Comparison of ENCODE assay signal across 8 mouse cellular contexts in genomic region chr10:81605666-81605973, GRCm38 (mm10). TPM values are rescaled to one million over a fixed set of nuclear protein-coding genes. Genes with fewer than 3 reads are reported as not detected.
A peak's percentile ranks its signal among the peaks of the same experiment; 100 is the strongest.
DNase-seq lines count a peak whose midpoint lies in the region; ATAC-seq and TF ChIP-seq lines count a peak whose summit lies in the region.

No protein-coding gene starts in this region.

- TF ChIP-seq RAD21 in MEL (IDR thresholded peaks at IDR 0.05; ENCODE audit: low read depth, low read length) = no peak

- H3K9me3 ChIP-seq in heart, postnatal 0 days (replicated peaks; ENCODE audit: control insufficient read depth, low read length) = no peaks in the 10 kb centered on the region
- H3K9me3 ChIP-seq in MEL (replicated peaks; ENCODE audit: insufficient read depth, low read length) = no peaks in the 10 kb centered on the region
- H3K9me3 ChIP-seq in forebrain, postnatal 0 days (ENCODE audit: low read length) = no peaks in the 10 kb centered on the region
- no peaks in the 10 kb centered on the region for H3K9me3 ChIP-seq in midbrain, embryonic 10.5 days (replicated peaks)

- H3K36me3 ChIP-seq in heart, postnatal 0 days (replicated peaks; ENCODE audit: control insufficient read depth, insufficient read depth, low read length) = no peaks in the 10 kb centered on the region
- H3K36me3 ChIP-seq in MEL (ENCODE audit: control insufficient read depth in 1 of 2, insufficient read depth in 2 of 2, low read length in 2 of 2) = peaks cover 0 to 18% of the 10 kb centered on the region in 2 experiments; a peak in 2 of 4 replicates
- H3K36me3 ChIP-seq in forebrain, postnatal 0 days (ENCODE audit: insufficient read depth) = no peaks in the 10 kb centered on the region
- peaks cover 16% of the 10 kb centered on the region for H3K36me3 ChIP-seq in midbrain, embryonic 10.5 days

- no peak for TF ChIP-seq EP300 in heart, postnatal 0 days (IDR thresholded peaks at IDR 0.05; ENCODE audit: low read depth)
- no peak for TF ChIP-seq EP300 in MEL (IDR thresholded peaks at IDR 0.05; ENCODE audit: low read depth in 1 of 2, low read length in 2 of 2)

- no peak for TF ChIP-seq CTCF in heart, postnatal 0 days (IDR thresholded peaks at IDR 0.05; ENCODE audit: low read depth)
- TF ChIP-seq CTCF in MEL (IDR thresholded peaks at IDR 0.05 in 2 of 3, conservative IDR thresholded peaks at IDR 0.05 in 1 of 3; ENCODE audit: control insufficient read depth in 1 of 3, insufficient read depth in 1 of 3, low read depth in 2 of 3, low read length in 3 of 3, poor library complexity in 1 of 3, severe bottlenecking in 1 of 3) = no peak
- no peak for TF ChIP-seq CTCF in forebrain, postnatal 0 days (IDR thresholded peaks at IDR 0.05; ENCODE audit: low read depth)

- no peak for TF ChIP-seq POLR2A in MEL (IDR thresholded peaks at IDR 0.05; ENCODE audit: control insufficient read depth in 1 of 2, insufficient read depth in 1 of 2, low read depth in 1 of 2, low read length in 2 of 2, poor library complexity in 1 of 2)

- H3K27ac ChIP-seq in heart, postnatal 0 days (ENCODE audit: low read depth) = peak overlapping the region; percentile 84
- H3K27ac ChIP-seq in MEL (ENCODE audit: control insufficient read depth, low read depth, low read length) = peak overlapping the region; percentile 91
- peak overlapping the region; percentile 90 for H3K27ac ChIP-seq in forebrain, postnatal 0 days (ENCODE audit: low read depth, low read length)
- peak overlapping the region; percentile 82 for H3K27ac ChIP-seq in midbrain, embryonic 10.5 days (replicated peaks)

- ATAC-seq in heart, postnatal 0 days (ENCODE audit: insufficient read depth, low read depth) = no peak
- ATAC-seq in forebrain, postnatal 0 days = no peak
- ATAC-seq in megakaryocyte progenitor cell, adult 5-6 weeks (replicated peaks; ENCODE audit: poor library complexity) = no peak

- H3K9ac ChIP-seq in heart, postnatal 0 days (replicated peaks; ENCODE audit: low read depth, low read length) = no peak overlapping the region
- peak overlapping the region; percentile 76 for H3K9ac ChIP-seq in MEL (ENCODE audit: control insufficient read depth, low read depth, low read length, poor library complexity, severe bottlenecking)
- peak overlapping the region; percentile 54 for H3K9ac ChIP-seq in forebrain, postnatal 0 days

- no peaks in the 10 kb centered on the region; the same call in 1 of the 2 replicates for H3K79me2 ChIP-seq in MEL (ENCODE audit: control insufficient read depth, insufficient read depth, low read length, poor library complexity)

- WGBS in heart, postnatal 0 days = 2% methylated on average over 14 of the region's 14 CpGs
- 2% methylated on average over 14 of the region's 14 CpGs for WGBS in forebrain, postnatal 0 days
- WGBS in midbrain, embryonic 10.5 days = 7% methylated on average over 14 of the region's 14 CpGs

- H3K27me3 ChIP-seq in heart, postnatal 0 days (ENCODE audit: control insufficient read depth, insufficient read depth, low read length) = no peaks in the 10 kb centered on the region
- H3K27me3 ChIP-seq in MEL (ENCODE audit: control insufficient read depth in 1 of 2, insufficient read depth in 2 of 2, low read length in 2 of 2) = no peaks in the 10 kb centered on the region
- no peaks in the 10 kb centered on the region for H3K27me3 ChIP-seq in forebrain, postnatal 0 days (ENCODE audit: insufficient read depth, low read length)
- H3K27me3 ChIP-seq in midbrain, embryonic 10.5 days (ENCODE audit: low read depth, poor library complexity, severe bottlenecking) = peaks cover 21% of the 10 kb centered on the region

- DNase-seq in heart, postnatal 0 days (ENCODE audit: low spot score) = no peak
- DNase-seq in heart, postnatal 4 days = no peak
- DNase-seq in MEL (ENCODE audit: low read depth, low spot score) = no peak
- no peak for DNase-seq in forebrain, postnatal 0 days
- no peak for DNase-seq in midbrain, embryonic 10.5 days (ENCODE audit: low spot score)
- no peak for DNase-seq in adrenal gland, adult 18-20 months (ENCODE audit: low spot score in 2 of 2)
- DNase-seq in kidney, postnatal 4 days = no peak

- H3K4me1 ChIP-seq in heart, postnatal 0 days (ENCODE audit: control insufficient read depth, insufficient read depth) = peaks cover 12% of the 10 kb centered on the region
- H3K4me1 ChIP-seq in MEL (ENCODE audit: control insufficient read depth in 1 of 2, insufficient read depth in 2 of 2, low read length in 2 of 2) = peaks cover 7 to 20% of the 10 kb centered on the region in 2 experiments; a peak in 3 of 4 replicates
- H3K4me1 ChIP-seq in forebrain, postnatal 0 days (ENCODE audit: insufficient read depth) = peaks cover 11% of the 10 kb centered on the region
- peaks cover 44% of the 10 kb centered on the region for H3K4me1 ChIP-seq in midbrain, embryonic 10.5 days

- peak overlapping the region; percentile 78 for H3K4me2 ChIP-seq in heart, postnatal 0 days (ENCODE audit: low read depth, low read length)
- peak overlapping the region; percentile 72 for H3K4me2 ChIP-seq in forebrain, postnatal 0 days (ENCODE audit: low read depth)

- peak overlapping the region; percentile 37 for H3K4me3 ChIP-seq in heart, postnatal 0 days (ENCODE audit: low read depth, low read length)
- H3K4me3 ChIP-seq in MEL (ENCODE audit: control insufficient read depth in 1 of 2, insufficient read depth in 1 of 2, low read depth in 2 of 2, low read length in 2 of 2) = peak overlapping the region; percentile 67 to 79
- H3K4me3 ChIP-seq in forebrain, postnatal 0 days (ENCODE audit: low read depth, low read length) = peak overlapping the region; percentile 66
- peak overlapping the region; percentile 70 for H3K4me3 ChIP-seq in midbrain, embryonic 10.5 days

RNA-seq across cellular contexts. Expression of gene BC025920, which starts 0.5 kb away (rescaled TPM):
- total RNA-seq in heart, postnatal 0 days (2014; rRNA removed; ENCODE audit: low replicate concordance) = 1.7 and 2.7 TPM in 2 replicates
- 0.38 and 0.44 TPM in 2 replicates for polyA plus RNA-seq in heart, postnatal 0 days (2015; fragmentation: Nextera tagmentation; extraction: Ambion mirVana)
- 1 to 10 TPM; 1.2 to 1.3 TPM for total RNA-seq in heart, postnatal 4 days (2021)
- total RNA-seq in MEL (2012; rRNA removed) = 0.98 and 1.1 TPM in 2 replicates
- 1 to 10 TPM in 1 of 2 experiments, not detected in 1; 1.7 TPM for polyA plus RNA-seq in MEL (2012; ENCODE audit: insufficient read depth in 1 of 2, insufficient read length in 2 of 2, low read depth in 1 of 2, low replicate concordance in 2 of 2, missing spikeins in 1 of 2)
- total RNA-seq in forebrain, postnatal 0 days (2014; rRNA removed) = 3.8 and 4.7 TPM in 2 replicates
- 1.4 TPM in 2 replicates for polyA plus RNA-seq in forebrain, postnatal 0 days (2015; fragmentation: Nextera tagmentation; extraction: Ambion mirVana)
- 1.4 and 2.0 TPM in 2 replicates for polyA plus RNA-seq in midbrain, embryonic 10.5 days (2016; fragmentation: Nextera tagmentation; extraction: Ambion mirVana)
- 1 to 10 TPM; 1.2 to 1.7 TPM for total RNA-seq in adrenal gland, adult 18-20 months (2021)
- total RNA-seq in megakaryocyte progenitor cell, adult 5-6 weeks (2015) = 1.2 and 3.1 TPM in 2 replicates
- 1.2 and 2.2 TPM in 2 replicates for total RNA-seq in megakaryocyte progenitor cell, adult 5-6 weeks (2017)

RNA-seq across cellular contexts. Expression of gene Tle6, which starts 4.7 kb away (rescaled TPM):
- 18.6 and 41.4 TPM in 2 replicates for total RNA-seq in heart, postnatal 0 days (2014; rRNA removed; ENCODE audit: low replicate concordance)
- polyA plus RNA-seq in heart, postnatal 0 days (2015; fragmentation: Nextera tagmentation; extraction: Ambion mirVana) = 19.3 and 23.1 TPM in 2 replicates
- 10 to 100 TPM in 1 of 2 experiments, 1 to 10 TPM in 1; 7.2 to 10.6 TPM for total RNA-seq in heart, postnatal 4 days (2021)
- total RNA-seq in MEL (2012; rRNA removed) = 16.9 and 17.3 TPM in 2 replicates
- polyA plus RNA-seq in MEL (2012; ENCODE audit: insufficient read depth in 1 of 2, insufficient read length in 2 of 2, low read depth in 1 of 2, low replicate concordance in 2 of 2, missing spikeins in 1 of 2) = 10 to 100 TPM in 1 of 2 experiments, not detected in 1; 31.9 TPM
- 8.7 and 14.1 TPM in 2 replicates for total RNA-seq in forebrain, postnatal 0 days (2014; rRNA removed)
- 4.2 and 5.1 TPM in 2 replicates for polyA plus RNA-seq in forebrain, postnatal 0 days (2015; fragmentation: Nextera tagmentation; extraction: Ambion mirVana)
- polyA plus RNA-seq in midbrain, embryonic 10.5 days (2016; fragmentation: Nextera tagmentation; extraction: Ambion mirVana) = 6.0 and 8.8 TPM in 2 replicates
- 10 to 100 TPM; 21.4 to 37.3 TPM for total RNA-seq in adrenal gland, adult 18-20 months (2021)
- total RNA-seq in megakaryocyte progenitor cell, adult 5-6 weeks (2015) = 15.4 and 18.4 TPM in 2 replicates
- 3.5 and 13.3 TPM in 2 replicates for total RNA-seq in megakaryocyte progenitor cell, adult 5-6 weeks (2017)

RNA-seq across cellular contexts. Expression of gene Sirt6, which starts 22.0 kb away (rescaled TPM):
- 10.9 and 24.7 TPM in 2 replicates for total RNA-seq in heart, postnatal 0 days (2014; rRNA removed; ENCODE audit: low replicate concordance)
- polyA plus RNA-seq in heart, postnatal 0 days (2015; fragmentation: Nextera tagmentation; extraction: Ambion mirVana) = 16.2 and 16.6 TPM in 2 replicates
- total RNA-seq in heart, postnatal 4 days (2021) = 10 to 100 TPM; 16.8 to 17.0 TPM
- total RNA-seq in MEL (2012; rRNA removed) = 8.2 and 10.5 TPM in 2 replicates
- polyA plus RNA-seq in MEL (2012; ENCODE audit: insufficient read depth in 1 of 2, insufficient read length in 2 of 2, low read depth in 1 of 2, low replicate concordance in 2 of 2, missing spikeins in 1 of 2) = 10 to 100 TPM in 1 of 2 experiments, not detected in 1; 38.2 TPM
- 18.0 and 25.2 TPM in 2 replicates for total RNA-seq in forebrain, postnatal 0 days (2014; rRNA removed)
- 30.8 and 33.4 TPM in 2 replicates for polyA plus RNA-seq in forebrain, postnatal 0 days (2015; fragmentation: Nextera tagmentation; extraction: Ambion mirVana)
- 49.3 and 58.7 TPM in 2 replicates for polyA plus RNA-seq in midbrain, embryonic 10.5 days (2016; fragmentation: Nextera tagmentation; extraction: Ambion mirVana)
- total RNA-seq in adrenal gland, adult 18-20 months (2021) = 10 to 100 TPM; 18.2 to 21.5 TPM
- total RNA-seq in megakaryocyte progenitor cell, adult 5-6 weeks (2015) = 8.3 and 9.5 TPM in 2 replicates
- total RNA-seq in megakaryocyte progenitor cell, adult 5-6 weeks (2017) = 4.1 and 5.3 TPM in 2 replicates

RNA-seq across cellular contexts. Expression of gene Ankrd24, which starts 22.7 kb away (rescaled TPM):
- 48.5 and 54.5 TPM in 2 replicates for total RNA-seq in heart, postnatal 0 days (2014; rRNA removed; ENCODE audit: low replicate concordance)
- polyA plus RNA-seq in heart, postnatal 0 days (2015; fragmentation: Nextera tagmentation; extraction: Ambion mirVana) = 8.9 and 9.1 TPM in 2 replicates
- 10 to 100 TPM; 14.5 to 16.0 TPM for total RNA-seq in heart, postnatal 4 days (2021)
- 3.2 and 4.5 TPM in 2 replicates for total RNA-seq in MEL (2012; rRNA removed)
- polyA plus RNA-seq in MEL (2012; ENCODE audit: insufficient read depth in 1 of 2, insufficient read length in 2 of 2, low read depth in 1 of 2, low replicate concordance in 2 of 2, missing spikeins in 1 of 2) = 10 to 100 TPM in 1 of 2 experiments, not detected in 1; 14.6 TPM
- total RNA-seq in forebrain, postnatal 0 days (2014; rRNA removed) = 45.9 and 63.6 TPM in 2 replicates
- polyA plus RNA-seq in forebrain, postnatal 0 days (2015; fragmentation: Nextera tagmentation; extraction: Ambion mirVana) = 11.4 and 13.0 TPM in 2 replicates
- polyA plus RNA-seq in midbrain, embryonic 10.5 days (2016; fragmentation: Nextera tagmentation; extraction: Ambion mirVana) = 5.8 and 5.9 TPM in 2 replicates
- 10 to 100 TPM; 20.6 to 21.6 TPM for total RNA-seq in adrenal gland, adult 18-20 months (2021)
- 5.8 and 6.8 TPM in 2 replicates for total RNA-seq in megakaryocyte progenitor cell, adult 5-6 weeks (2015)
- total RNA-seq in megakaryocyte progenitor cell, adult 5-6 weeks (2017) = 7.0 and 8.9 TPM in 2 replicates

RNA-seq across cellular contexts. Expression of gene Tle2, which starts 31.3 kb away (rescaled TPM):
- total RNA-seq in heart, postnatal 0 days (2014; rRNA removed; ENCODE audit: low replicate concordance) = 6.8 and 10.4 TPM in 2 replicates
- polyA plus RNA-seq in heart, postnatal 0 days (2015; fragmentation: Nextera tagmentation; extraction: Ambion mirVana) = 11.1 and 11.9 TPM in 2 replicates
- total RNA-seq in heart, postnatal 4 days (2021) = 10 to 100 TPM; 15.3 to 17.1 TPM
- 0.19 and 0.75 TPM in 2 replicates for total RNA-seq in MEL (2012; rRNA removed)
- polyA plus RNA-seq in MEL (2012; ENCODE audit: insufficient read depth in 1 of 2, insufficient read length in 2 of 2, low read depth in 1 of 2, low replicate concordance in 2 of 2, missing spikeins in 1 of 2) = 1 to 10 TPM in 1 of 2 experiments, not detected in 1; 2.4 TPM
- total RNA-seq in forebrain, postnatal 0 days (2014; rRNA removed) = 20.5 and 25.6 TPM in 2 replicates
- 21.0 and 30.5 TPM in 2 replicates for polyA plus RNA-seq in forebrain, postnatal 0 days (2015; fragmentation: Nextera tagmentation; extraction: Ambion mirVana)
- polyA plus RNA-seq in midbrain, embryonic 10.5 days (2016; fragmentation: Nextera tagmentation; extraction: Ambion mirVana) = 9.7 and 13.5 TPM in 2 replicates
- 10 to 100 TPM; 58.2 to 65.6 TPM for total RNA-seq in adrenal gland, adult 18-20 months (2021)
- total RNA-seq in megakaryocyte progenitor cell, adult 5-6 weeks (2015) = 0.95 and 1.5 TPM in 2 replicates
- total RNA-seq in megakaryocyte progenitor cell, adult 5-6 weeks (2017) = 0.08 and 3.5 TPM in 2 replicates
